Mouse (Mus musculus) stomach, embryonic 14.5 days (tissue): ENCODE measurements around the gene Prol1. TPM values are rescaled to one million over a fixed set of nuclear protein-coding genes. Genes with fewer than 3 reads are reported as not detected.

Experiments
- polyA plus RNA-seq: library from polyadenylated mRNA; unstranded; fragments of >200 nt; fragmentation: Nextera tagmentation; extraction: Ambion mirVana; gene quantifications from 2 replicates; pipeline ENCODE4 v1.2.1, GENCODE M21; 2014

Gene Prol1
- polyA plus RNA-seq, 1 experiment from 2014 or later = not detected

Other genes starting within 250 kb of the Prol1 start
- not detected in 2 replicates for gene Smr2, start 230.8 kb upstream of the Prol1 start, polyA plus RNA-seq
- not detected in 2 replicates for gene Gm11116, start 205.8 kb upstream of the Prol1 start, polyA plus RNA-seq
- not detected in 2 replicates for gene Gm11115, start 163.2 kb upstream of the Prol1 start, polyA plus RNA-seq
- gene Gm7714, start 48.4 kb upstream of the Prol1 start, polyA plus RNA-seq = not detected in 2 replicates
- not detected in 2 replicates for gene Amtn, start 58.8 kb downstream of the Prol1 start, polyA plus RNA-seq
- gene Ambn, start 138.7 kb downstream of the Prol1 start, polyA plus RNA-seq = not detected in 2 replicates
- gene Enam, start 170.7 kb downstream of the Prol1 start, polyA plus RNA-seq = not detected in 2 replicates
- not detected in 2 replicates for gene Jchain, start 210.6 kb downstream of the Prol1 start, polyA plus RNA-seq
- 61.9 and 62.1 TPM in 2 replicates for gene Utp3, start 237.2 kb downstream of the Prol1 start, polyA plus RNA-seq
- 24.7 and 25.1 TPM in 2 replicates for gene Rufy3, start 247.7 kb downstream of the Prol1 start, polyA plus RNA-seq